Mouse (Mus musculus) midbrain, embryonic 14.5 days (tissue): ENCODE results near the gene Npas3. TPM values are rescaled to one million over a fixed set of nuclear protein-coding genes. Genes with fewer than 3 reads are reported as not detected.
A peak's percentile ranks its signal among the peaks of the same experiment; 100 is the strongest.

Experiments used
- ATAC-seq: fragments of 200-750 bp; cut with Nextera tagmentation; 2 replicates; pipeline ENCODE4 v1.8.0; 2017; ENCODE audit warnings: moderate number of reproducible peaks, moderate library complexity; ENCODE audit not compliant: low FRiP score, low TSS enrichment
- DNase-seq: peaks from one replicate; pipeline ENCODE4 v3.0.0-alpha.2; 2015
- H3K27ac ChIP-seq: fragments of 300-500 bp; sonication (generic); replicated peaks from 2 replicates; pipeline ENCODE4 v1.5.1; 2014; ENCODE audit warnings: mild to moderate bottlenecking, low read depth, low read length, moderate library complexity
- H3K27me3 ChIP-seq: fragments of 300-500 bp; sonication (generic); 2 replicates; pipeline ENCODE4 v1.6.1; 2014; ENCODE audit warnings: low read length, control low read depth, mixed read lengths; ENCODE audit not compliant: control insufficient read depth, insufficient read depth
- H3K36me3 ChIP-seq: fragments of 300-500 bp; sonication (generic); 2 replicates; pipeline ENCODE4 v1.6.1; 2014; ENCODE audit warnings: low read length, control low read depth; ENCODE audit not compliant: control insufficient read depth, insufficient read depth
- H3K4me1 ChIP-seq: fragments of 300-500 bp; sonication (generic); 2 replicates; pipeline ENCODE4 v1.6.1; 2014; ENCODE audit warnings: mild to moderate bottlenecking, antibody characterized with exemption, low read length, control low read depth; ENCODE audit not compliant: control insufficient read depth, insufficient read depth
- H3K4me2 ChIP-seq: fragments of 300-500 bp; sonication (generic); 2 replicates; pipeline ENCODE4 v1.6.1; 2014; ENCODE audit warnings: mild to moderate bottlenecking, low read length, moderate library complexity
- H3K4me3 ChIP-seq: fragments of 300-500 bp; sonication (generic); replicated peaks from 2 replicates; pipeline ENCODE4 v1.5.1; 2014; ENCODE audit warnings: low read depth, low read length
- H3K9ac ChIP-seq: fragments of 300-500 bp; sonication (generic); replicated peaks from 2 replicates; pipeline ENCODE4 v1.6.1; 2014; ENCODE audit warnings: mild to moderate bottlenecking, low read length, moderate library complexity
- H3K9me3 ChIP-seq: fragments of 300-500 bp; sonication (generic); 2 replicates; pipeline ENCODE4 v1.6.1; 2016; ENCODE audit warnings: low read length, control low read depth, mixed read lengths; ENCODE audit not compliant: control insufficient read depth
- WGBS: fragments of 180-500 bp; shearing (Covaris S2); extraction: QIAGEN DNeasy Blood & Tissue Kit; methylation state at CpG from one replicate; pipeline ENCODE4 v1.1.7; 2014; 5-methylcytosine and 5-hydroxymethylcytosine counted together
- polyA plus RNA-seq: library from polyadenylated mRNA; unstranded; fragments of >200 nt; fragmentation: Nextera tagmentation; extraction: Ambion mirVana; gene quantifications from 2 replicates; pipeline ENCODE4 v1.2.1, GENCODE M21; 2014

Npas3 gene
- polyA plus RNA-seq, 1 experiment from 2014 or later, result 34.0 TPM

GRCm38 (mm10) chr12:53587691-53588504 lies 339.4 kb downstream of the Npas3 start:
- WGBS, result 52% methylated on average over 19 of the region's 19 CpGs
- H3K27ac ChIP-seq, result peak overlapping the region; percentile 49; the same call in 1 of the 2 replicates

GRCm38 (mm10) chr12:53589446-53589961 lies 341.0 kb downstream of the Npas3 start:
- peaks cover 20% of the 10 kb centered on the region for H3K4me1 ChIP-seq
- ATAC-seq (no peak), DNase-seq (no peak)
- H3K27me3 ChIP-seq, result no peaks in the 10 kb centered on the region
- no peak overlapping the region for H3K4me2 ChIP-seq
- H3K27ac ChIP-seq, result no peak overlapping the region
- no peaks in the 10 kb centered on the region for H3K36me3 ChIP-seq
- no peak overlapping the region for H3K9ac ChIP-seq
- H3K4me3 ChIP-seq, result no peak overlapping the region
- no peaks in the 10 kb centered on the region for H3K9me3 ChIP-seq
- WGBS, result 63% methylated on average over 6 of the region's 6 CpGs

More at GRCm38 (mm10) chr12:53587691-53588504, 339.4 kb downstream of the Npas3 start:
- Histone ChIP-seq H3K9ac (no peak overlapping the region), H3K4me2 (no peak overlapping the region; the same call in 1 of the 2 replicates), H3K9me3 (no peaks in the 10 kb centered on the region), H3K4me3 (no peak overlapping the region), H3K4me1 (peaks cover 20% of the 10 kb centered on the region), H3K36me3 (no peaks in the 10 kb centered on the region), H3K27me3 (no peaks in the 10 kb centered on the region)
- peak; percentile 84 for DNase-seq
- peak; percentile 73; the same call in 1 of the 2 replicates for ATAC-seq

- Histone ChIP-seq H3K9me3 (no peaks in the 10 kb centered on the region), H3K27me3 (no peaks in the 10 kb centered on the region), H3K4me3 (no peak overlapping the region), H3K36me3 (no peaks in the 10 kb centered on the region), H3K4me2 (no peak overlapping the region), H3K4me1 (no peaks in the 10 kb centered on the region), H3K27ac (no peak overlapping the region), H3K9ac (no peak overlapping the region)
- WGBS, result 31% methylated on average over 6 of the region's 6 CpGs
- ATAC-seq (no peak), DNase-seq (peak; percentile 63)
These were observed 357.2 kb downstream of the Npas3 start for GRCm38 (mm10) chr12:53605661-53606060.

GRCm38 (mm10) chr12:53612120-53612519 lies 363.6 kb downstream of the Npas3 start:
- no peaks in the 10 kb centered on the region for H3K27me3 ChIP-seq
- WGBS, result 93% methylated on average over 7 of the region's 7 CpGs

GRCm38 (mm10) chr12:53621271-53621670 lies 372.8 kb downstream of the Npas3 start:
- Histone ChIP-seq H3K27me3 (no peaks in the 10 kb centered on the region), H3K36me3 (no peaks in the 10 kb centered on the region), H3K9me3 (no peaks in the 10 kb centered on the region), H3K4me3 (no peak overlapping the region), H3K4me2 (no peak overlapping the region), H3K9ac (no peak overlapping the region), H3K27ac (no peak overlapping the region), H3K4me1 (peaks cover 22% of the 10 kb centered on the region)
- 44% methylated on average over 7 of the region's 7 CpGs for WGBS
- ATAC-seq (no peak), DNase-seq (no peak)

More at GRCm38 (mm10) chr12:53612120-53612519, 363.6 kb downstream of the Npas3 start:
- H3K36me3 ChIP-seq, result no peaks in the 10 kb centered on the region
- ATAC-seq (no peak), DNase-seq (no peak)
- no peak overlapping the region for H3K4me2 ChIP-seq
- 0 out of 2 replicates have a peak, but pooled peaks cover 3% of the 10 kb centered on the region for H3K4me1 ChIP-seq
- no peak overlapping the region for H3K27ac ChIP-seq
- H3K9ac ChIP-seq, result no peak overlapping the region
- H3K4me3 ChIP-seq, result no peak overlapping the region
- no peaks in the 10 kb centered on the region for H3K9me3 ChIP-seq

- WGBS, result 31% methylated on average over 9 of the region's 9 CpGs
These were observed 375.3 kb downstream of the Npas3 start for GRCm38 (mm10) chr12:53623793-53624192.

GRCm38 (mm10) chr12:53624379-53625021 lies 376.0 kb downstream of the Npas3 start:
- 50% methylated on average over 11 of the region's 11 CpGs for WGBS
- peak; percentile 48 for DNase-seq
- H3K4me2 ChIP-seq, result no peak overlapping the region
- H3K9me3 ChIP-seq, result no peaks in the 10 kb centered on the region
- H3K27me3 ChIP-seq, result no peaks in the 10 kb centered on the region
- no peak for ATAC-seq
- no peak overlapping the region for H3K9ac ChIP-seq
- peaks cover 22% of the 10 kb centered on the region for H3K4me1 ChIP-seq
- H3K36me3 ChIP-seq, result no peaks in the 10 kb centered on the region
- no peak overlapping the region for H3K27ac ChIP-seq
- no peak overlapping the region for H3K4me3 ChIP-seq

More at GRCm38 (mm10) chr12:53623793-53624192, 375.3 kb downstream of the Npas3 start:
- Histone ChIP-seq H3K4me2 (no peak overlapping the region), H3K4me1 (peaks cover 22% of the 10 kb centered on the region), H3K9ac (no peak overlapping the region), H3K36me3 (no peaks in the 10 kb centered on the region), H3K9me3 (no peaks in the 10 kb centered on the region), H3K4me3 (no peak overlapping the region), H3K27me3 (no peaks in the 10 kb centered on the region), H3K27ac (no peak overlapping the region)
- ATAC-seq, result no peak
- peak; percentile 28 for DNase-seq

- peaks cover 11% of the 10 kb centered on the region; the same call in 1 of the 2 replicates for H3K4me1 ChIP-seq
- H3K4me2 ChIP-seq, result no peak overlapping the region
- no peaks in the 10 kb centered on the region for H3K36me3 ChIP-seq
- no peaks in the 10 kb centered on the region for H3K27me3 ChIP-seq
- 72% methylated on average over 8 of the region's 8 CpGs for WGBS
- no peak overlapping the region for H3K9ac ChIP-seq
- no peak overlapping the region for H3K4me3 ChIP-seq
- no peak for ATAC-seq
- H3K27ac ChIP-seq, result no peak overlapping the region
- no peak for DNase-seq
- H3K9me3 ChIP-seq, result no peaks in the 10 kb centered on the region
These were observed 381.1 kb downstream of the Npas3 start for GRCm38 (mm10) chr12:53629483-53630120.
